Mouse (Mus musculus): ENCODE results near the gene BC055324.

GRCm38 (mm10) chr1:163942056-163942455, 52.5 kb downstream of the BC055324 start:
- TF ChIP-seq POLR2A (IDR thresholded peaks at IDR 0.05; ENCODE audit: borderline replicate concordance, extremely low read depth, insufficient read depth, insufficient read length, poor library complexity, severe bottlenecking) (no peak), CTCF (IDR thresholded peaks at IDR 0.05; ENCODE audit: borderline replicate concordance, extremely low read depth, insufficient read depth, insufficient read length) (no peak)
